Mouse (Mus musculus) olfactory bulb, adult 2 months (tissue): ENCODE results near the gene Kyat1.

Experiments used
- CTCF ChIP-seq: fragments of 200-500 bp; IDR thresholded peaks from 2 replicates; pipeline ENCODE4 v1.5.1; 2012; ENCODE audit warnings: low read depth, mild to moderate bottlenecking, low read length, moderate library complexity; ENCODE audit not compliant: insufficient read depth
- POLR2A ChIP-seq: fragments of 200-500 bp; IDR thresholded peaks from 2 replicates; pipeline ENCODE4 v1.6.1; 2012; ENCODE audit warnings: mild to moderate bottlenecking, low read depth, low read length, moderate library complexity; ENCODE audit not compliant: insufficient read depth

- TF ChIP-seq CTCF (no peak), POLR2A (no peak)
Measured at GRCm38 (mm10) chr2:30199984-30200383, 5.7 kb downstream of the Kyat1 start.
